Mouse (Mus musculus) liver, adult 2 months (tissue): ENCODE data around the gene Cd248. TPM values are rescaled to one million over a fixed set of nuclear protein-coding genes. Genes with fewer than 3 reads are reported as not detected.
A peak's percentile ranks its signal among the peaks of the same experiment; 100 is the strongest.

Experiments
- DNase-seq: peaks from one replicate; pipeline ENCODE4 v3.0.0-alpha.2; 2011; ENCODE audit warnings: low read depth, low spot score; ENCODE audit errors: extremely low read depth
- H3K27ac ChIP-seq: fragments of 200-500 bp; replicated peaks from 2 replicates; pipeline ENCODE4 v1.5.1; 2012; ENCODE audit warnings: low read depth, mild to moderate bottlenecking, control low read depth, inconsistent platforms, low read length; ENCODE audit not compliant: insufficient read depth
- H3K27me3 ChIP-seq: fragments of 200-500 bp; 2 replicates; pipeline ENCODE4 v1.6.1; 2012; ENCODE audit warnings: mild to moderate bottlenecking, moderate library complexity, low read length, inconsistent platforms; ENCODE audit not compliant: control insufficient read depth, insufficient read depth
- H3K36me3 ChIP-seq: fragments of 200-500 bp; 2 replicates; pipeline ENCODE4 v1.6.1; 2012; ENCODE audit warnings: low read length, inconsistent platforms; ENCODE audit not compliant: control insufficient read depth, insufficient read depth
- H3K4me1 ChIP-seq: fragments of 200-500 bp; 2 replicates; pipeline ENCODE4 v1.6.1; 2011; ENCODE audit warnings: low read length; ENCODE audit not compliant: control insufficient read depth, insufficient read depth
- H3K4me3 ChIP-seq: fragments of 200-500 bp; 2 replicates; pipeline ENCODE4 v1.5.1; 2011; ENCODE audit warnings: low read depth, mild to moderate bottlenecking, control low read depth, low read length, moderate library complexity; ENCODE audit not compliant: insufficient read depth
- H3K79me2 ChIP-seq: fragments of 200-500 bp; 2 replicates; pipeline ENCODE4 v1.6.1; 2012; ENCODE audit warnings: inconsistent platforms, mild to moderate bottlenecking, low read length, moderate library complexity; ENCODE audit not compliant: control insufficient read depth, insufficient read depth
- H3K9ac ChIP-seq: fragments of 200-500 bp; 2 replicates; pipeline ENCODE4 v1.6.1; 2012; ENCODE audit warnings: low read depth, mild to moderate bottlenecking, control low read depth, inconsistent platforms, low read length
- CTCF ChIP-seq: fragments of 200-500 bp; IDR thresholded peaks from 2 replicates; pipeline ENCODE4 v1.5.1; 2011; ENCODE audit warnings: low read depth, low read length, control low read depth
- POLR2A ChIP-seq: fragments of 200-500 bp; IDR thresholded peaks from 2 replicates; pipeline ENCODE4 v1.6.1; 2011; ENCODE audit warnings: low read length, control low read depth; ENCODE audit not compliant: insufficient read depth; ENCODE audit errors: extremely low read depth
- WGBS: fragments of 180-500 bp; shearing (Covaris S2); methylation state at CpG from one replicate; pipeline ENCODE4 v1.1.7; 2018; 5-methylcytosine and 5-hydroxymethylcytosine counted together
- polyA plus RNA-seq: library from polyadenylated mRNA; depleted of rRNA; stranded (reverse); fragments of >200 nt; gene quantifications from 2 replicates; pipeline ENCODE4 v1.2.3, GENCODE M21; 2012
- total RNA-seq: library from RNA; depleted of rRNA; stranded (reverse); fragments of >200 nt; gene quantifications from 2 replicates; pipeline ENCODE4 v1.2.3, GENCODE M21; 2014

The Cd248 gene
- total and polyA plus RNA-seq, 2 experiments = 0.18 to 0.98 TPM

DNA sequence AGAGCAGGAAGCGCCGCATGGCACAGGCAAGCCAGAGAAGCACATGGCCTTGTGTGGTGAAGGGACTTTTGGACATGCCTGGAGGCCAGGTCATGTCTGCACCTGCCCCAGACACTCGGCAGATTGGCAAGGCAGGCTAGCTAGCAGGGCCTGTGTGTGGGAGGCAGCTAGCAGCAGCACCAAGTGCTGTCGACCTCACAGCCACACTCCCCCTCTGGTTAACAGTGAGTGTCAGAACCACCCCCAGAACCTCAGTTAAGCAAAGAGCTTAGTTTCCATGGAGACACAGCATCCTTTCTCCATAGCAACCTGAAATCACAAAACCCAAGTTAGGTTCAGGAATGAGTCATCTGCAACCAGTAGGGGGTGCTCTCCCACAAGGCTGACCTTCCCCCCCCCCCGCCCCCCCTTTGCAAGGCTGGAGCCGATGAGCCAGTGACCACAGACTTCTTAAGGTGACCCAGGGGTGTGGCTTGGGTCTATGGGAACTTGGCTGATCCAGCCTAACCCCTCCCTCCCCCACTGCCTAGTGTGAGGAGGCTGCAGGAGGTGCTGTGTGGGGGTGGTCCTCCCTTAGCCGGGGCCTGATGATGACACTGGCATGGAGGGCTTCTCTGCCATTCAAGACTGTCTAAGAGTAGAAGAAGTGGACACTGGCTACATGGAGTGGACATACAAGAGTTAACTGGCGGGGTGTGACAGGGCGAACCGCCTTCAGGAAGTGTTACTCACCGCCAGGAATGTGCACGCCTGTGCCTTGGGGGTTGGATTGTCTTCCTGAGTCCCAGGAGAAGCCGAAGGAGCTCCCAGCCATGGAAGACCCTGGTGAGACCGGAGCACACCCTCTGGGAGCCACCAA lies 17.6 kb upstream of the Cd248 start, which contains the start of gene Rin1:
Rin1 (plus strand) TSS at position 435 of the 859 bp plus-strand sequence.
- Histone ChIP-seq H3K36me3 (peaks cover 2% of the 10 kb centered on the region; the same call in 1 of the 2 replicates), H3K4me1 (no peaks in the 10 kb centered on the region), H3K9ac (0 out of 2 replicates have a peak within 1 kb of the TSS, but pooled peaks have one; percentile 10), H3K4me3 (peak within 1 kb of the TSS; percentile 33; the same call in 1 of the 2 replicates), H3K79me2 (no peaks in the 10 kb centered on the region), H3K27me3 (no peaks in the 10 kb centered on the region), H3K27ac (no peak within 1 kb of the TSS)
- 32% methylated on average over 14 of the region's 14 CpGs for WGBS
- peak; percentile 16 for DNase-seq
- TF ChIP-seq POLR2A = no peak
- TF ChIP-seq CTCF = peak; percentile 17; the same call in 1 of the 2 replicates

DNA sequence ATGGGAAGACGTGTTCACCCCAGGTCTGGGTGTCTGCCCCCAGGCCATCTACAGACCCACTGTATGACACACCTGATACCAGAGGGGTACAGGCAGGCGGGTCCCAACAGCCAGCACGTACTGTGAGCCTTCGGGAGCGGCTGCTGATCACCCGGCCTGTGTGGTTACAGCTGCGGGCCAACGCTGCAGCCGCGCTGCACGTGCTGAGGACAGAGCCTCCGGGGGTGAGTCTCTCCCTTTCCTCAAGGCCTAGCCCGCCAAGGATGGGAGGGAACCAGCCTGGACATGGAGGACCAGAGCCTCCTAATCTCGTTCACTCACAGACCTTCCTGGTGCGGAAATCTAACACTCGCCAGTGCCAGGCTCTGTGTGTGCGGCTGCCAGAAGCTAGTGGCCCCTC lies 16.8 kb upstream of the Cd248 start:
- H3K4me1 ChIP-seq = no peaks in the 10 kb centered on the region
- DNase-seq = no peak
- peaks cover 2% of the 10 kb centered on the region; the same call in 1 of the 2 replicates for H3K36me3 ChIP-seq
- peak overlapping the region; percentile 22; the same call in 1 of the 2 replicates for H3K4me3 ChIP-seq
- H3K79me2 ChIP-seq = no peaks in the 10 kb centered on the region
- 0 out of 2 replicates have a peak overlapping the region, but pooled peaks have one; percentile 10 for H3K9ac ChIP-seq
- 30% methylated on average over 17 of the region's 17 CpGs for WGBS
- H3K27me3 ChIP-seq = no peaks in the 10 kb centered on the region
- TF ChIP-seq CTCF = no peak
- TF ChIP-seq POLR2A = no peak
- H3K27ac ChIP-seq = no peak overlapping the region

GRCm38 (mm10) chr19:5051515-5051914 lies 16.4 kb upstream of the Cd248 start:
- Histone ChIP-seq H3K27ac (no peak overlapping the region), H3K9ac (no peak overlapping the region), H3K27me3 (no peaks in the 10 kb centered on the region), H3K4me1 (no peaks in the 10 kb centered on the region), H3K36me3 (peaks cover 2% of the 10 kb centered on the region; the same call in 1 of the 2 replicates), H3K4me3 (no peak overlapping the region), H3K79me2 (no peaks in the 10 kb centered on the region)
- no peak for DNase-seq
- no peak for TF ChIP-seq CTCF
- no peak for TF ChIP-seq POLR2A
- 81% methylated on average over 3 of the region's 3 CpGs for WGBS

- Histone ChIP-seq H3K27ac (no peak overlapping the region), H3K4me1 (no peaks in the 10 kb centered on the region), H3K4me3 (no peak overlapping the region), H3K9ac (no peak overlapping the region), H3K79me2 (no peaks in the 10 kb centered on the region), H3K27me3 (no peaks in the 10 kb centered on the region), H3K36me3 (no peaks in the 10 kb centered on the region)
- WGBS = 62% methylated on average over 25 of the region's 25 CpGs
- TF ChIP-seq POLR2A = no peak
- no peak for TF ChIP-seq CTCF
- no peak for DNase-seq
Observed at GRCm38 (mm10) chr19:5052166-5052822, 15.6 kb upstream of the Cd248 start.

DNA sequence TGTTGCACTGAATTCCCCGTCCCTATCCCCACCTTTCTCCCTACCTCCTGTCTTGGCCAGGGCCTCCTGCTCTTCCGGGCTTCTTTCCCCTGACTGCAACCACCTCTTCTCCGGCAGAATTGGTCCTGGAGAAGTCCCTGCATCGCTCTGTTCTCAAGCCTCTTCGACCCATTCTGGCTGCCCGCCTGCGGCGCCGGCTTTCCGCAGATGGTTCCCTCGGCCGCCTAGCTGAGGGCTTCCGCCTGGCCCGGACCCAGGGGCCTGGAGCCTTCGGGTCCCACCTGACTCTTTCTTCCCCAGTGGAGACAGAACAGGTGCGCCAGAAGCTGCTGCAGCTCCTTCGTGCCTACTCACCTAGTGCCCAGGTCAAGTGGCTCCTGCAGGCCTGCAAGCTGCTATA lies 15.0 kb upstream of the Cd248 start:
- DNase-seq = no peak
- no peaks in the 10 kb centered on the region for H3K4me1 ChIP-seq
- no peaks in the 10 kb centered on the region for H3K79me2 ChIP-seq
- 85% methylated on average over 17 of the region's 17 CpGs for WGBS
- no peak overlapping the region for H3K27ac ChIP-seq
- no peak overlapping the region for H3K4me3 ChIP-seq
- no peaks in the 10 kb centered on the region for H3K27me3 ChIP-seq
- H3K36me3 ChIP-seq = no peaks in the 10 kb centered on the region
- no peak for TF ChIP-seq POLR2A
- no peak overlapping the region for H3K9ac ChIP-seq
